Mouse (Mus musculus) E14TG2a.4 (cell line): ENCODE data around the gene Tprgl.

Source experiments
- CTCF ChIP-seq: conservative IDR thresholded peaks from 2 replicates; pipeline ENCODE4 v1.5.1; 2014; ENCODE audit warnings: low read length
- NANOG ChIP-seq: IDR thresholded peaks from 2 replicates; pipeline ENCODE4 v1.6.1; 2014; ENCODE audit warnings: borderline replicate concordance, low read length, mixed read lengths
- POU5F1 ChIP-seq: IDR thresholded peaks from 2 replicates; pipeline ENCODE4 v1.6.1; 2014; ENCODE audit warnings: low read length, borderline replicate concordance

- TF ChIP-seq CTCF (no peak), NANOG (no peak), POU5F1 (no peak)
Observed at GRCm38 (mm10) chr4:154198377-154198961, 38.0 kb upstream of the Tprgl start.
